Mouse (Mus musculus): ENCODE results near the gene Adad2. TPM values are rescaled to one million over a fixed set of nuclear protein-coding genes. Genes with fewer than 3 reads are reported as not detected.

Adad2 gene
- polyA plus RNA-seq, 1 experiment, result not detected

DNA sequence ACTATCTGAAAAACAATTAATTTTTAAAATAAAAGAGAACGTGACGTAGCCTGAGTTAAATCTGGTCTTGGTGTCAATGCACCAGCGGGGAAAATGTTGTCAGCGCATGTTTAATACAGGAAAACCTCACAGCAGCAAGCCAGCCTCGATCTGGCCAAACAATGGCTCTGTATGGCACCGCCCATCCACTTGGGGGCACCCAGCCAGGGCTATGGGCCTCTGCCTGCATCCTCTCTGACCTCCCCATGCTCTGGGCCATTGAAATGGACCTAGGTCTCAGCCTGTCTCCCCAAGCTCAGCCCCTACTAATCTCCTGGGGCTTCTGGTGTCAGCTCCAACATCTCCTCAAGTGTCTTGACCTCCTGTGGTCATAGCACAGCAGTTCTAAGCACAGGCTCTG, 49.3 kb downstream of the Adad2 start:
- peaks cover 18% of the 10 kb centered on the region; the same call in 1 of the 2 replicates for H3K4me1 ChIP-seq (ENCODE audit: control insufficient read depth, insufficient read depth, low read length)
- 69% methylated on average over 6 of the region's 6 CpGs for WGBS
- no peak overlapping the region for H3K4me3 ChIP-seq (ENCODE audit: insufficient read depth, low read depth, low read length)
- no peak overlapping the region for H3K27ac ChIP-seq (ENCODE audit: insufficient read depth, low read depth, low read length)
- no peak for TF ChIP-seq POLR2A (IDR thresholded peaks at IDR 0.05; ENCODE audit: insufficient read depth, low read depth, low read length)
- TF ChIP-seq CTCF (IDR thresholded peaks at IDR 0.05; ENCODE audit: insufficient read depth, low read depth, low read length), result no peak

GRCm38 (mm10) chr8:119663440-119663839, 50.9 kb downstream of the Adad2 start:
- 81% methylated on average over 11 of the region's 11 CpGs for WGBS
- no peak for TF ChIP-seq POLR2A (IDR thresholded peaks at IDR 0.05; ENCODE audit: insufficient read depth, low read depth, low read length)
- TF ChIP-seq CTCF (IDR thresholded peaks at IDR 0.05; ENCODE audit: insufficient read depth, low read depth, low read length), result no peak
- no peak overlapping the region for H3K27ac ChIP-seq (ENCODE audit: insufficient read depth, low read depth, low read length)
- peaks cover 18% of the 10 kb centered on the region; the same call in 1 of the 2 replicates for H3K4me1 ChIP-seq (ENCODE audit: control insufficient read depth, insufficient read depth, low read length)
- no peak overlapping the region for H3K4me3 ChIP-seq (ENCODE audit: insufficient read depth, low read depth, low read length)

- Histone ChIP-seq H3K4me1 (ENCODE audit: control insufficient read depth, insufficient read depth, low read length) (peaks cover 25% of the 10 kb centered on the region; the same call in 1 of the 2 replicates), H3K27ac (ENCODE audit: insufficient read depth, low read depth, low read length) (no peak overlapping the region), H3K4me3 (ENCODE audit: insufficient read depth, low read depth, low read length) (no peak overlapping the region)
- TF ChIP-seq CTCF (IDR thresholded peaks at IDR 0.05; ENCODE audit: insufficient read depth, low read depth, low read length) (no peak), POLR2A (IDR thresholded peaks at IDR 0.05; ENCODE audit: insufficient read depth, low read depth, low read length) (no peak)
- WGBS, result 72% methylated on average over 6 of the region's 6 CpGs
Measured at GRCm38 (mm10) chr8:119665270-119665669, 52.7 kb downstream of the Adad2 start.

Other genes starting within 250 kb of the Adad2 start
- gene Mlycd, start 217.9 kb upstream of the Adad2 start, polyA plus RNA-seq (2012; ENCODE audit: insufficient read depth, insufficient read length, low replicate concordance, missing spikeins), result not detected in 2 replicates
- not detected in 2 replicates for gene Osgin1, start 178.6 kb upstream of the Adad2 start, polyA plus RNA-seq (2012; ENCODE audit: insufficient read depth, insufficient read length, low replicate concordance, missing spikeins)
- not detected in 2 replicates for gene Necab2, start 166.0 kb upstream of the Adad2 start, polyA plus RNA-seq (2012; ENCODE audit: insufficient read depth, insufficient read length, low replicate concordance, missing spikeins)
- not detected in 2 replicates for gene Slc38a8, start 111.0 kb upstream of the Adad2 start, polyA plus RNA-seq (2012; ENCODE audit: insufficient read depth, insufficient read length, low replicate concordance, missing spikeins)
- 181 TPM in 1 of 2 replicates, not detected in the other for gene Mbtps1, start 54.0 kb upstream of the Adad2 start, polyA plus RNA-seq (2012; ENCODE audit: insufficient read depth, insufficient read length, low replicate concordance, missing spikeins)
- gene Hsdl1, start 37.6 kb upstream of the Adad2 start, polyA plus RNA-seq (2012; ENCODE audit: insufficient read depth, insufficient read length, low replicate concordance, missing spikeins), result 175 TPM in 1 of 2 replicates, not detected in the other
- gene Dnaaf1, start 37.5 kb upstream of the Adad2 start, polyA plus RNA-seq (2012; ENCODE audit: insufficient read depth, insufficient read length, low replicate concordance, missing spikeins), result not detected in 2 replicates
- gene Taf1c, start 7.5 kb upstream of the Adad2 start, polyA plus RNA-seq (2012; ENCODE audit: insufficient read depth, insufficient read length, low replicate concordance, missing spikeins), result not detected in 2 replicates
- gene Kcng4, start 22.9 kb downstream of the Adad2 start, polyA plus RNA-seq (2012; ENCODE audit: insufficient read depth, insufficient read length, low replicate concordance, missing spikeins), result not detected in 2 replicates
- not detected in 2 replicates for gene Wfdc1, start 53.6 kb downstream of the Adad2 start, polyA plus RNA-seq (2012; ENCODE audit: insufficient read depth, insufficient read length, low replicate concordance, missing spikeins)
- not detected in 2 replicates for gene Atp2c2, start 87.3 kb downstream of the Adad2 start, polyA plus RNA-seq (2012; ENCODE audit: insufficient read depth, insufficient read length, low replicate concordance, missing spikeins)
- gene Tldc1, start 165.7 kb downstream of the Adad2 start, polyA plus RNA-seq (2012; ENCODE audit: insufficient read depth, insufficient read length, low replicate concordance, missing spikeins), result not detected in 2 replicates
- not detected in 2 replicates for gene Cotl1, start 227.8 kb downstream of the Adad2 start, polyA plus RNA-seq (2012; ENCODE audit: insufficient read depth, insufficient read length, low replicate concordance, missing spikeins)
- not detected in 2 replicates for gene Klhl36, start 249.5 kb downstream of the Adad2 start, polyA plus RNA-seq (2012; ENCODE audit: insufficient read depth, insufficient read length, low replicate concordance, missing spikeins)

Measured in olfactory bulb, adult 2 months (tissue).